Mouse (Mus musculus) small intestine, adult 2 months (tissue): Measurements from ENCODE around the gene Jarid2.

Experiments
- CTCF ChIP-seq: fragments of 200-500 bp; IDR thresholded peaks from 2 replicates; pipeline ENCODE4 v1.5.1; 2012; ENCODE audit warnings: low read depth, mild to moderate bottlenecking, control low read depth, inconsistent platforms, low read length, moderate library complexity, mixed read lengths; ENCODE audit not compliant: insufficient replicate concordance, insufficient read length; ENCODE audit errors: extremely low read depth
- POLR2A ChIP-seq: fragments of 200-500 bp; IDR thresholded peaks from 2 replicates; pipeline ENCODE4 v1.6.1; 2012; ENCODE audit warnings: low read depth, mild to moderate bottlenecking, control low read depth, inconsistent platforms, low read length, moderate library complexity

DNA sequence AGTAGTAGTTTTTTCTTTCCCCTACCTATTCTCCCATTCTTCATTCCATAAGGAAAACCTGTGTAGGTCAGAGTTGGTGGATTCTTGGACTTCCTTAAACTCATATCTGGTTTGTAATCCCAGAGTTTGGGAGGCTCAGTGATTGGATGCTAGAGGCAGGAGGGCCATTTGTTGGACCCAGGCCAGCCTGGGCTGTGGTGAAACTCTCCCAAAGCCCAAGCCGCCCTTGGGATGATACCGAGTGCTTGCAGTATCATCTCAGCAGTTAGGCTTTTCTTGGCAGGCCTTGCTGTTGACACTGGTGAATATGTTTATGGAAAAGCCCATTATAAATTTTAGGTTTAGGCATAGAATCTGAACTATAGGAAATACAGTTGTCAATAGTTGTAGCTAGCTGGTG is 67.5 kb downstream of the Jarid2 start:
- TF ChIP-seq POLR2A (no peak), CTCF (no peak)
